Mouse (Mus musculus) embryo, embryonic 10 days (tissue): ENCODE data around the gene Spock2.
"Not testable (repeated sequence)": the region's sequence is repeated elsewhere in the genome, so short reads cannot be mapped to it uniquely, and the experiment has no call there.

ENCODE experiments used
- DNase-seq: peaks from one replicate; pipeline ENCODE4 v3.0.0-alpha.2; 2015; ENCODE audit warnings: low spot score

Gene Spock2

DNA sequence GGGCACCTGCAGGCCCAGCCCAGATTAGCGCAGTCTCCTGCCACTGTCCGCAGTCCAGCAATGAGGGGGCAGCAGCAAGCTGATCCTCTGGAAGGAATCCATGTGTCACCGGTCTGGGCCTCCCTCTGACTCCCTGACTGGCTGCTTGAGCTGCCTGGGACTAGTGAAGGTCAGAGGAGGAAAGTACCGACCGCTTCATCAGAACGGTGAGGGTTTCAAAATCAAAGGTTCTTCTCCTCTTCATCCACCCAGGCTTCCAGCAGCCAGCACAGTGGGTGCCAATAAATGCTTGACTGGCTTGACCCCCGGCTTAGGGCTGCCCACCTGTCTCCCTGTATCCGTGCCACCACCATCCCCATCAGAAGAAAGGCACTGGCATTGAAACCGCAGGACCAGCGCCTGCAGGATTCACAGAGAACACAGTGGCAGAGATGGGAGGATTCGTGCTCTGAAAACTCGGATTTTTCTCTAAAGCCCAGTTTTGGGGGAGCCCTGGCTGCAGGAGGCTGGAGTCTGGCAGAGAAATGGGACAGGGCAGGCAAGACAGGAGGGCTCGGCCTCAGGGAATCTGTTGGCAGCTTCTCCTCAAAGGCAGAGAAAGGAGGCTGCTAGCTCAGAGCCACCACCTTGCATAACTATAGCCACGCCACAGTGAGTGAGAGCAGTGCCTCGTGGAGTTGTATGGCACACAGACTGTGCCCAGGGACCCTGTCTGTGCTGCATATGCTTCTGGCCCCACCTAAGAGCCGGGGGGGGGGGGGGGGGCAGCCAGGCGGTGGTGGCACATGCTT lies 2.5 kb downstream of the Spock2 start:
- peak; percentile 16 for DNase-seq

DNA sequence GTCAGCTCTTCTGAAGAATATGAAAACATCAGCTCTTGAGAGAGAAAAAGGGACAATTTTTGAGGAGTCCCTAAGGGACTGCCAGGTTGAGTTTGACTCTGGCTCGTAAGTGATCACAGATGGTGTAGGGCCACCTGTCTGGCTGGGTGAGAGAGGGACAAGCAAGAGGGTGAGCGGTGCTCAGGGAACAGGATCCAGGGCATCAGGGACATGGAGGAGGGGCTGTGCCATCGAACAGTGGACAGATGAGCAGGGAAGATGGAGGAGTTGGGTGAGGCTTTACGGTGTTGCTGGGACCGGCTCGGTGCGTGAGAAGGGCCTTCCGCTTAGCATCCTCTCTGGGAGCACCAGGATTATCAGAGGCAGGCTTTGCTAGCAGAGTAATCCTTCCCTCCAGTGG lies 3.3 kb downstream of the Spock2 start:
- DNase-seq, result no peak

DNA sequence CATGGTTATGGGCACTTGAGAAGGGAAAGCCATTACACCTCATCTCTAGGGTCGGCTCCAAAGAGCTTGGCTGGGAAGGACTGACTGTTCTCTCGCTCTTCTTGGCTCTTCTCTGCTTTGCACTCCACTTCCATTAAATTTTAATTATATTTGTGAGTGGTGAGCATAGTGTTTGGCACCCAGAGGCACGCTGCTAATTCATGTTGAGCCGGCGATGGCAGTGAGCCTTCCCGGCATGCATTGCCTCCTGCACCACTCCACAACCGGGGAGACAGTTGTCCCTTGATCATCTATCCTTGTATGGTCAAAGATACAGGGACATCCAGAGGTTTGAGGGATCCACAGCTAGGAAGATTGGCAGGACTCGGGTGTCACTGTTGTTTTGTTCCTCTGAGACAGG lies 4.0 kb downstream of the Spock2 start:
- no peak for DNase-seq

DNA sequence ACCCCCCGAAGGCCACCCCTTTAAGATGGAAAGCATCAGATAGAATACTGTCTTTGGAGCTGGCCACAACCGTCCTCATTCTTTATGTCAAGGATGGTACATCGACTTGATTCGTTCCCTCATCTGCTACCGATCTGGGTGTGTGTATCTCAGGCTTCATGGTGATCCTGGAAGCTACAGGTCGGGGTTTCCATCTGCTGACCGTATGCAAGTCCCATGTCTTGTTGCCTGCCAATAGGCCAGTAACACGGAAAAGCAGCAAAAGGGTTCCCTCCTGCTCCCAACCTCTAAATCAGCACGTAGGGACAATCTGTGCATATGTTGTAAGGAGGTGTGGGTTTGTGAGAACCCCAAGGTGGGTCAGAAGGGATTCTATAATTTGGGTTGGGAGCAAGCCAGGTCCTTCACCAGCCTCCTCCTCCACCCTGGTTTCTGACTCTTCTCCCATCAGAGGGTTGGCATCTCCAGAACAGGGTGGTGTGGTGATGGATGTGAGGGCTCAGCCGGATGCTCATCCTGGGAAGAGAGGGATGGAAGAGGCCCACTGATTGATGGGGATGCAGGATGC lies 5.0 kb downstream of the Spock2 start:
- no peak for DNase-seq

DNA sequence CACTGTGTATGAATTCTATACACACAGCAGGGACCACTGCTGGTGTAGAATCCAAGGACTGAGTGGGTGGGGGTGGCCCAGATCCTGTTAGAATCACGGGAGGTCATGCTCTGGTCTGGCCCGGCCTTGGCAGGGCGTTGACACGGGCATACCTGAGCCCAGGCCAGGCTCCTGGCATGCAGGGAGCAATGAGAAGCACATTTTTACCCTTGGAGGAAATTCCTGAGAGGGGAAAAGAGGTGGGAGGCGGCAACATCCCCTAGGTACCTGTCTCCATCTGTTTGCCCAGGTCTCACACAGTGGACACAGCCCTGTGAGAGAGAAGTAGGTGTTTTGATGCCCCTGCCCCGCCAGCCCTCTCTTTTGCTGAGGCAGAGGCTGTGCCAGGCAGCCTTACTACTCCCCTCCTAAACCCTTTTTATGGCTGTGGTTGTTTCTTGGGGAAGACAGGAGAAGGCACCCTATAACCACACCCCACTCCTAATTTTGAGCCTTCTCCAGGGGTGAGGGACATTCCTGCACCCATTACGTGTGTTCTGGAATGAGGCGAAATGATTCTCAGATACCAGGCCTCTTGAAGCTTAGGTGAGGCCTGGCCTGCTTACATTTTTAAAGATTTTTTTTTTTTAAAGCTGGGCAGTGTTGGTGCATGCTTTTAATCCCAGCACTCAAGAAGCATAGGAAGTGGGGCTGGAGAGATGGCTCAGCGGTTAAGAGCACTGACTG lies 8.1 kb downstream of the Spock2 start:
- DNase-seq, result no peak

DNA sequence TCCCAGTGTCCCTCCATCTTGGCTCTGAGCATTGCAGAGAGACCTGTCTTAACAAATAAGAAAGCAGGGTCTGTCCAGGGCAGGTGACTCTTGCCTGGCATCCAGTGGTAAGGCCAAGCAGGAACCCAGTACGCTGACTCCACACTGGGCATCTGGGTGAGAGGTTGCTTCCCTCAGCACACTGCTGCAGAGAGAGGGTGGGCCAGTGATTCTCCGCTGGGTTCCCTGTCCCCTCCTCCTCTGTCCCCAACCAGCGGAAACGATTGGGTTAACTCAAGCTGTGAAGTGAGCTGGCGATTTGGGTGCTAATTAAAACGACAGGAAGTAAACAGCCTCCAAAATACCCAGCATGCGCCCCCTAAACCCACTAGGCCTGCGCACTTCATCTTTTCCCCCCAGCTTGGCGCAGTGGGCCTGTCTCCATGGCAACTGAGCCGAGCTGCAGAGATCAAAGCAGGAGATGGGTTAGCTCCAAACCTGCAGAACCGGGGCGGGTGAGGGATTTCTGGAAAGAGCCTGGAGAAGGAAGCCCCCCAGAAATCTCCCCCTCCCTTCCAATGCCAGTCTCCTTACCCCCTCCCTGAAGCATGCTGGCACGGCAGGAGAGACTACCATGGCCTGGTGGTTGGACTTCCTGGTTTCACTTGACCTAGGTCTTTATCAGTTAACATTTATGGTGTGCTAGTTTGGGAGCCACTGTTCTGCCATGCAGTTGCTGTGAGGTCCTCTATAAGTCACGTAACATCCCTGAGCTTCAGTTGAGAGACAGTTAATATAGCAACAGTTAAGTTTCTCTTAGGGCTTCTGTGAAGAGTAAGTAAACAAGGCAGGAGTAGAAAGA lies 9.5 kb downstream of the Spock2 start:
- DNase-seq, result peak; percentile 71

DNA sequence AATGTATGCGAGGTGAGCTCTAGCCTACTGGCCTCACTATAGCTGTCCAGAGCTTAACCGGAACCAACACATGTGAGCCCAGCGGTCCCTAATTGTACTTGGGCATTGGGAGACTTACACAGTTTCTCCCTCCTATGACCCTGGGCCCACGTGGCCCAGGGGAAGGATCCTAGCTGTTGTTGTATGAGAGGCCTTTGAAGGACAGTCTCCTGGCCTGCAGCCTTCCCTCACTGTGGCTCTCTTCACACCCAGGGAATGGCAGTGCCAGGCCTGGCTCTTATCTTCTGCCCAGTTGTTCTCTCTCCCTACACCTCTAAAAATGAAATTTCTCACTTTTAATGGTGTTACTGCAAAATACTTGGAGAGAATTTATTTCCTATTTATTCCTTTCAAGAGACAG lies 11.0 kb downstream of the Spock2 start:
- no peak for DNase-seq

DNA sequence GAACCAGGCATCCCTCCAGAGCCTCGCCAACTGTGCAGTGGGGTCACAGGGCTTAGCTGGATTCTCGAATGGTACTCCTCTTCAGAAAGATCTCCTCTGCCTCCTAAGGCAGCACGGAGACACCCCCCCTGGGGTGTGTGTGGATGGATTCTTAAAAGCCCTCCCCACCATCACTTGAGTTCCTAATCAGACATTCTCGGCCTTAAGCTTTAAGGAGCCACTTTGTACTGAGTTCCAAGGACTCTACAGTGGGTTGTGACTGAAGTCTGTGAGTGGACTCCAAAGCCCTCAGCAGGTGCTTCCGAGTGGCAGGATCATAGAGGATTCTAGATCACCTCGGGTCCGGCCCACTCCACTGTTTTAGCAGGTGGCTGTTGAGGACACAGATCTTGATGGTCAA lies 12.4 kb downstream of the Spock2 start:
- DNase-seq, result no peak

DNA sequence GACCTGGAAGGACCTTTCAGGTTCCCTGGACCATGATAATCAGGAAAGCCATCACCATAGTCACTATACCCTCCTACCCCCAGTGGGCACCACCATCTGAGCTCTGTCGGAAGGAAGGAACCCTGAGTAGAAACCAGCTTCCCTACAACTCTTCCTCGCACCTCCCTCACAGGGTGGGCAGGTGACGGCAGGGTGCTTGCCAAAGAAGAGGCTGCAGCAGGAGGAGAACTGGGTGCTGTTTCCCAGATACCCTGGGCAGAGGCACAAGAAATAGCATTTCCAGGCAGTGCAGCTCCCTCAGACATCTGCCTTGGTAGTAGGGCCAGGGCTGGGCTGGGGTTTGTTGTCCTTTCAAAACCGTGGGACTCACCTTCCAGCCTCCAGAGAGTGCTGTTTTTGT lies 14.6 kb downstream of the Spock2 start:
- no peak for DNase-seq

DNA sequence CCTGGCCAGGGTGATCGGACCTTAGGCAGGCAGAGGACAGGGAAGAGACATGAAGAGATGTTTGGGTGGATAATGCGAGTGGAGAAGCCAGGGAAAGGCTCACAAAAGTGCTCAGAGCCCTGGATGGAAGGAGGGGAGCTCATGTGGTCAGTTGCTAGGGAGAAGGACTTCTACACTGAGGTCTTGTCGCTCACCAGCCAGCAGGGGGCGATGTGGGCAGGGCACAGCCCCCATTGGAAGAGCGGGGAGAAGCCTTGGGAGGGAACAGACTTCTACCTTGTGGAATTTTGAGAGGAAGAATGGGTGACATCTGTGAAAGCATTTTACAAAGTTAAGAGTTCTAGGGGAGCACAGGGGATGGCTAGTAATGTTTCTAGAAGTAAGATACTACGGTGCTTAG lies 18.1 kb downstream of the Spock2 start:
- peak; percentile 53 for DNase-seq

DNA sequence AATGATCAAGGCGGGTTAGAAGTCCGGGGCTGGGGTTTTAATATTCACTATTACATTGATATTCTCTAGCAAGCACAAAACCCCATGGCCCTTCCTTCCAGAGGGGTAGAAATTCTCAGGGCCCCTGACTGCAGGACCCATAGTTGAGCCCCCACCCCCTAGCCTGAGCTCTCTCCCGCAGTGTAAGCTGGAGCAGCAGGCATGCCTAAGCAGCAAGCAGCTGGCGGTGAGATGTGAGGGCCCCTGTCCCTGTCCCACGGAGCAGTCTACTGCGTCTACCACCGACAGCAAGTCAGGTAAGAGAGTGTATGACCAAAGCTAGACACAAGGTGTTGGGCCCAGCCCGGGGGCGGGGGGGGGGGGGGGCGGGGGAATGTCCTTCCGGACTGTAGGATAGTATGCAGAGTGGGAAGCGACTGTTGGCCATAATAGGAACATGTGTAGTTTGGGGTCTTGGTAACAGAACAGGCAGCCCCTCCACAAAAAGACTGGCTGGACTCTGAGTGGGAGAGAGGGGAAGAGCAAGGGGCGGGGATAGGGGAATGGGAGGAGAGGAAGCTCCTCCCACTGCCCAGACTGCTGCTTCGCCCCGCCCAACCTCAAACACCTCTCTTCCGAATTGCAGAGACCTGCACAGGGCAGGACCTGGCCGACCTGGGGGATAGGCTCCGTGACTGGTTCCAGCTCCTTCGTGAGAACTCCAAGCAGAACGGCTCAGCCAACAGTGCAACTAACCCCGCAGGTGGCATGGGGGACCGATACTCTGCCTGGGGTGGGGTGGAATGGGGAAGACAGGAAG lies 19.7 kb downstream of the Spock2 start:
- peak; percentile 36 for DNase-seq

DNA sequence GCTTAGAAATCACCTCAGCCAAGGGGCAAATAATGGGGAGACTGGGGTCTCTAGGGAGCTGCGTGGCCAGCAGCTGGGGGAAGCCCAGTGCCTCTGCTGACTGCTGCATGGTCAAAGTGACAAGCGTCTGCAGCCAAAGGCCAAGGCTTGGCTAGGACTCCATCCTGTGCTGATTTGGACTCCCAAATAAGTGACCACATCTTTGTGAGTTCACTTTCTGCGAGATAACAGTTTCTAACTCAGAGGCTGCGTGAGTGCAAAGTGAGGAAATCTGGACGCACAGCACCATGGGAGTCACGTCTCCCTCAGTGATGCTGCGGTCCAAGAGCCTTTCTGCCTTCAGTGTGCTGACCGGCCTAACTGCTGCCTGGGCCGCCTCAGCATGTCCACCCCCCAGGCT lies 22.3 kb downstream of the Spock2 start:
- DNase-seq, result no peak

DNA sequence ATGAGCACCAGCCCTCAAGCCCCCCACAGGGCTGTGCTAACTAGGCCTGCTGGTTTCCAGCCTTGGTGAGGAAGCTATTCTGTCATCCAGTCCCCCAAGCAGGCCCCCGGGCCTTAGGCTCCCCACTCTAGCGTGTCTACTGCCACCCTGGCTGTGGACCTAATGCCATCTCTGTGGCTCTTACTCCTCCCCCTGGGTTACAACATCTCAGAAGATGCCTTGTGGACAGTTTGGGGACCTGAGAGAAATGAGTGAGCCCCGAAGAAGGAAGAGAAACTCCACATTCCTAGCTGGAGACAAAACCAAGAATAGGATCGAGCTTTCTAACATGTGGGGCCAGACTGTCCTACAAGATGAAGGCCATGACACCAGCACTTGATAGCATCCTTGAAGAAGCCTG lies 24.5 kb downstream of the Spock2 start:
- DNase-seq, result no peak

DNA sequence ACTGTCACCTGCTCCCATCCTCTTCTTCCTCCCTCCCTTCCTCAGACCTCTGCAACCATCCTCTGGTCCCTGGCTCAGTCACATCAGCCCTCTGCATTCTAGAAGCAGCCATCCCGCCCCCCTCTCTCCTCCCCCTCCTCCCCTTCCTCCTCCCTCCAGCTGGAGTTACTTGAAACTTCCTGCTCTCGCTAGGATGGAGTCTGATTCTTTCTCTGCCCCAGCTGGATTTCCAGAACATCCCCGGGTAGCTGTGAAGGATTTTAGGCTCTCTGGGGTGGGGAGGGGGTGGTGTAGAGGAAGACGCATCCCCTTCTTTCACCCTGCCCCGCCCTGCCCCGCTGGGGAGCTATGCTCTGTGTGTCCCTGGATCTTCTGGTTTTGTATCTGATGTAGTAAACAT lies 27.5 kb downstream of the Spock2 start:
- DNase-seq, result no peak

DNA sequence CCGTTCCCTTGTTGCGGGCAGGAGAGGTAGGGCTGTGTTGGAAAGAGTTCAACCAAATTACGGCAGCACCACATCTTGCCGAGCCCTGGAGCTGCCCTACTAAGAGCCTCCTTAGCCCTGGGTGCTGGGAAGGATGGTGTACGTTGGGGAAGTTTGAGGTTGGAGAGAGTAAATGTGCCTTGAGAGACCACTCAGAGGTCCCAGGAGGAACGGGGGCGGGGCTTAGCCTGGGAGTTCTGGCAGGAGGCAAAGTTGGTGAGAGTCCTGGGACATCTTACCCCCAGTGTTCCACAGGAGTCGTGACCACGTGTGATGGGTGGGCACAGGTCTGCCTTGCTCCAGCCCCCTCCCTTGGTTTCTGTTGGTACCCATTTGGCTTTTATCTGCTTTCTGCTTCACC lies 28.2 kb downstream of the Spock2 start:
- no peak for DNase-seq

DNA sequence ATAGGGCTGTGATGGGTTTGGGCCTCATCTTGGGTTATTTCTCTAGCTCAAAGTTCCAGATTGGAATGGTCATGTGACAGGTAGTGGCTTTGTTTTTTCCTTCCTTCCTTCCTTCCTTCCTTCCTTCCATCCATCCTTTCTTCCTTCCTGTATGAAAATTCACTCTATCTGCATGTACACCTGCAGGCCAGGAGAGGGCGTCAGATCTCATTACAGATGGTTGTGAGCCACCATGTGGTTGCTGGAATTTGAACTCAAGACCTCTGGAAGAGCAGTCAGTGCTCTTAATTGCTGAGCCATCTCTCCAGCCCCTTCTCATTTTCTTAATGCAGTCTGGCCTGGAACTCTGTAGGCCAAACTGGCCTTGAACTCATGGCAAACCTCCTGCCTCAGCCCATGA lies 30.0 kb downstream of the Spock2 start:
- DNase-seq, result not testable (repeated sequence)

DNA sequence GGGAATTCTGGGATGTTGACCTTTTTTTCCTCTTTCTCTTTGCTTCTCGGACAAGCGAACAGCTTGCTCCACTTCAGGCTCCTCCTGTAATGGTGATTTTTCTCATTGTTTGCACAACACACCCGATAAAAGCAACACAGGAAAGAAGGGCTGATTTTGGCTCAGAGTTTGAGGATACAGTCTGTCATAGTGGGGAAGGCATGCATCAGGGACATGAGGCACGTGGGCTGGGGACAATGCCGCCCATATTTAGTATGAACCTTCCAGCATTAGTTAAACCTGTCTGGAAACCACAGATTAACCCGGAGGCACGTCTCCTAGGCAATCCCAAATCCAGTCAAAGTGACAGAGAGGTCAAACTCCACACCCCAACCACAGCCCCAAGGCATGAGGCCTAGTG lies 30.9 kb downstream of the Spock2 start:
- DNase-seq, result no peak

DNA sequence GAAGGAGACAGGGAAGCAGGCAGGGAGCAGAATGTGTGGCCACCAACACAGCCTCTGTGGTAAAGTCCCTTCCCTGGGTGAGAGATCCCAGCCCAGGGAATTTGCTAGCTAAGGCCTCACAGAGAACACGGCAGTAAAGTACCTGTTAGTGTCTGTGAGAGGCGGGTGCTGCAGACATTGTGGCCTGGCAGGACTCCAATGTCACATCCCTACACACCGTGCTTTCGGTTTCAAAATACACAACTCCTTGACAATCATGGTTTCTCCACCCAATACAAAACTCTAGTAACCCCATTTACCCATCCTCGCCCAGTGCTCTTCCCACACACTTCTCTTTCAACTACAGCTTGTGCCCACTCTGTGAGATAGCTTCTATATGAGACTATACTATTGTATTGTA lies 32.7 kb downstream of the Spock2 start:
- no peak for DNase-seq

DNA sequence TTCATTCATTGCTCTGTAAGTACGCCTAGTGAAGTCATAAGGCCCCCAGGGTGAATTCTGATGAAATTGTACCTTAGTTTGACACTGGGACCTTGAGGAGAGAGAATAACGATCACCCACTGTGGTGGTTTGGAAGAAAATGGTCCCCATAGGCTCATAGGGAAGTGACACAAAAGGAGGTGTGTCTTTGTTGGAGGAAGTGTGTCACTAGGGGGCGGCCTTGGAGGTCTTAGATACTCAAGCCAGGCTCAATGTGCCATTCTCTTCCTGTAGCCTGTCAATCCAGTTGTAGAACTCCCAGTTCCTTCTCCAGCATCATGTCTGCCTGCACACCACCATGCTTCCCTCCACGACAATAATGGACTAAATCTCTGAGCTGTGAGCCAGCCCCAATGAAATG lies 34.7 kb downstream of the Spock2 start:
- no peak for DNase-seq

DNA sequence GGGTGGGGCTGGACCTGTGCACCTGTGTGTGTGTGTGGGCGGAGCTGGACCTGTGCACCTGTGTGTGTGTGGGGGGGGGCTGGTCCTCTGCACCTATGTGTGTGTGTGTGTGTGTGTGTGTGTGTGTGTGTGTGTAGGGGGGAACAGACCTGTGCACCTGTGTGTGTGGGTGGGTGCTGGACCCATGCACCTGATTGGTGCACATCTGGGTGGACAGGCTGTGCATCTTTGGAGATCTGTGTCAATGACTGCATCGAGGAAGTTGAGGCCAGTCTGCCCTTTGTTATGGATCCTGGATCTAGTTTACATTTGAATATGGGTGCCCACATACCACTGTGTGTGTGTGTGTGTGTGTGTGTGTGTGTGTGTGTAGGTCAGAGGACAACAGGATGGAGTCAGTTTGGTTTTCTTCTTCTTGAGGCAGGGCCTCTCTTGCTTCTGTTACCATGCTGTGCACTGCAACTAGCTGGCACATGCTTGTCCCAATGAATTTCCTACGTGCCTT lies 35.7 kb downstream of the Spock2 start:
- DNase-seq, result no peak

DNA sequence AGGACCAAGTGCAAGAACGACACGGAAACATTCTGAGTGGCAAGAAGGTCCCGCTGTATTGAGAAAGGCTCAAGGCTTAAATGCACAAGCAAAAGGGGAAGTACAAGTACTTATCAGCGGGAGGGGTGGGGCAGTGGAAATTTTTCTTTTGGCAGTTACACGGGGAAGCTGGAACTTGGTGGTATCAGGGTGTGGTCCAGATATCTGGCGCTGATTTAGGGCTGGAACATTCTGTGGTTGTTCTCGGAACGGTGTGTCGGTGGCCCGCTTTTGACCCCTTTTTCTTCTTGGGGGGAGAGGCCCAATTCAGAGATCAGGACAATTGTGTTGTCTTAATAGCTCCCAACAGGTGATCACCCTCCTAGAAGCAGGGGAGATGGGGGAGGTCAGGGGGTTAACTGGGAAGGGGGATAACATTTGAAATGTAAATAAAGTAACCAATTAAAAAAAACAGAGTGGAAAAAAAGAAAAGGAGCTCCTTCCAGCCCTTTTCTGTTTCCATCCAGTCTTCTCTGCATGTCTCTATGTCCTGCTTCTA lies 41.6 kb downstream of the Spock2 start:
- DNase-seq, result not testable (repeated sequence)
